Mouse (Mus musculus): ENCODE results near the gene 2310011J03Rik. TPM values are rescaled to one million over a fixed set of nuclear protein-coding genes. Genes with fewer than 3 reads are reported as not detected.
A peak's percentile ranks its signal among the peaks of the same experiment; 100 is the strongest.

The 2310011J03Rik gene
- polyA plus RNA-seq, 1 experiment from 2014 or later, result 27.4 TPM

GRCm38 (mm10) chr10:80322811-80323211 is 2.5 kb upstream of the 2310011J03Rik start:
- Histone ChIP-seq H3K9me3 (ENCODE audit: low read length) (no peaks in the 10 kb centered on the region), H3K27ac (ENCODE audit: low read depth) (peak overlapping the region; percentile 95), H3K27me3 (ENCODE audit: insufficient read depth, low read length) (no peaks in the 10 kb centered on the region), H3K4me3 (ENCODE audit: low read depth, low read length) (peak overlapping the region; percentile 66), H3K4me2 (ENCODE audit: low read depth, low read length) (peak overlapping the region; percentile 100), H3K36me3 (replicated peaks; ENCODE audit: insufficient read depth, low read length) (peaks cover 13% of the 10 kb centered on the region), H3K4me1 (ENCODE audit: insufficient read depth) (peaks cover 33% of the 10 kb centered on the region), H3K9ac (replicated peaks) (peak overlapping the region; percentile 78)
- DNase-seq (peak; percentile 65), ATAC-seq (peak; percentile 24)
- TF ChIP-seq CTCF (IDR thresholded peaks at IDR 0.05; ENCODE audit: low read depth) (peak; percentile 29), EP300 (IDR thresholded peaks at IDR 0.05; ENCODE audit: low read depth) (no peak)
- WGBS (ENCODE audit: insufficient replicate concordance), result 1% methylated on average over 28 of the region's 28 CpGs

- H3K4me3 ChIP-seq (ENCODE audit: low read depth, low read length), result peak overlapping the region; percentile 66; the same call in 1 of the 2 replicates
- DNase-seq (no peak), ATAC-seq (no peak)
- no peaks in the 10 kb centered on the region for H3K9me3 ChIP-seq (ENCODE audit: low read length)
- H3K4me2 ChIP-seq (ENCODE audit: low read depth, low read length), result peak overlapping the region; percentile 100
- no peaks in the 10 kb centered on the region for H3K27me3 ChIP-seq (ENCODE audit: insufficient read depth, low read length)
- 85% methylated on average over 21 of the region's 21 CpGs for WGBS (ENCODE audit: insufficient replicate concordance)
- peak overlapping the region; percentile 95 for H3K27ac ChIP-seq (ENCODE audit: low read depth)
- peak overlapping the region; percentile 78 for H3K9ac ChIP-seq (replicated peaks)
- TF ChIP-seq EP300 (IDR thresholded peaks at IDR 0.05; ENCODE audit: low read depth) (no peak), CTCF (IDR thresholded peaks at IDR 0.05; ENCODE audit: low read depth) (no peak)
- H3K4me1 ChIP-seq (ENCODE audit: insufficient read depth), result peaks cover 41% of the 10 kb centered on the region
- H3K36me3 ChIP-seq (replicated peaks; ENCODE audit: insufficient read depth, low read length), result peaks cover 17% of the 10 kb centered on the region
These were observed 1.6 kb upstream of the 2310011J03Rik start for GRCm38 (mm10) chr10:80321670-80322581.

GRCm38 (mm10) chr10:80321014-80321669 is 805 bp upstream of the 2310011J03Rik start:
- Histone ChIP-seq H3K27me3 (ENCODE audit: insufficient read depth, low read length) (peaks cover 2% of the 10 kb centered on the region), H3K9ac (replicated peaks) (peak overlapping the region; percentile 26), H3K36me3 (replicated peaks; ENCODE audit: insufficient read depth, low read length) (peaks cover 17% of the 10 kb centered on the region), H3K4me3 (ENCODE audit: low read depth, low read length) (no peak overlapping the region), H3K27ac (ENCODE audit: low read depth) (peak overlapping the region; percentile 89; the same call in 1 of the 2 replicates), H3K9me3 (ENCODE audit: low read length) (no peaks in the 10 kb centered on the region), H3K4me1 (ENCODE audit: insufficient read depth) (peaks cover 46% of the 10 kb centered on the region), H3K4me2 (ENCODE audit: low read depth, low read length) (peak overlapping the region; percentile 100; the same call in 1 of the 2 replicates)
- ATAC-seq (no peak), DNase-seq (no peak)
- 56% methylated on average over 6 of the region's 6 CpGs for WGBS (ENCODE audit: insufficient replicate concordance)
- TF ChIP-seq CTCF (IDR thresholded peaks at IDR 0.05; ENCODE audit: low read depth), result no peak
- no peak for TF ChIP-seq EP300 (IDR thresholded peaks at IDR 0.05; ENCODE audit: low read depth)

GRCm38 (mm10) chr10:80317011-80317410 is 3.3 kb downstream of the 2310011J03Rik start:
- H3K4me3 ChIP-seq (ENCODE audit: low read depth, low read length), result no peak overlapping the region
- no peak overlapping the region for H3K9ac ChIP-seq (replicated peaks)
- H3K4me2 ChIP-seq (ENCODE audit: low read depth, low read length), result no peak overlapping the region
- ATAC-seq (no peak), DNase-seq (no peak)
- no peak overlapping the region for H3K27ac ChIP-seq (ENCODE audit: low read depth)
- no peaks in the 10 kb centered on the region for H3K9me3 ChIP-seq (ENCODE audit: low read length)
- peaks cover 35% of the 10 kb centered on the region for H3K4me1 ChIP-seq (ENCODE audit: insufficient read depth)
- peaks cover 17% of the 10 kb centered on the region for H3K36me3 ChIP-seq (replicated peaks; ENCODE audit: insufficient read depth, low read length)
- WGBS (ENCODE audit: insufficient replicate concordance), result 34% methylated on average over 10 of the region's 10 CpGs
- peaks cover 43% of the 10 kb centered on the region for H3K27me3 ChIP-seq (ENCODE audit: insufficient read depth, low read length)
- TF ChIP-seq CTCF (IDR thresholded peaks at IDR 0.05; ENCODE audit: low read depth), result no peak
- no peak for TF ChIP-seq EP300 (IDR thresholded peaks at IDR 0.05; ENCODE audit: low read depth)

- DNase-seq, result no peak
- no peak overlapping the region for H3K4me2 ChIP-seq (ENCODE audit: low read depth, low read length)
- no peak for ATAC-seq
These were observed 4.0 kb downstream of the 2310011J03Rik start for GRCm38 (mm10) chr10:80316359-80316781.

GRCm38 (mm10) chr10:80315315-80315714 is 5.0 kb downstream of the 2310011J03Rik start:
- Histone ChIP-seq H3K9me3 (ENCODE audit: low read length) (no peaks in the 10 kb centered on the region), H3K27ac (ENCODE audit: low read depth) (no peak overlapping the region), H3K4me3 (ENCODE audit: low read depth, low read length) (no peak overlapping the region), H3K4me1 (ENCODE audit: insufficient read depth) (peaks cover 26% of the 10 kb centered on the region), H3K9ac (replicated peaks) (0 out of 2 replicates have a peak overlapping the region, but pooled peaks have one; percentile 11), H3K36me3 (replicated peaks; ENCODE audit: insufficient read depth, low read length) (peaks cover 17% of the 10 kb centered on the region), H3K4me2 (ENCODE audit: low read depth, low read length) (no peak overlapping the region), H3K27me3 (ENCODE audit: insufficient read depth, low read length) (peaks cover 59% of the 10 kb centered on the region)
- TF ChIP-seq CTCF (IDR thresholded peaks at IDR 0.05; ENCODE audit: low read depth) (no peak), EP300 (IDR thresholded peaks at IDR 0.05; ENCODE audit: low read depth) (no peak)
- ATAC-seq (no peak), DNase-seq (no peak)
- WGBS (ENCODE audit: insufficient replicate concordance), result 39% methylated on average over 27 of the region's 27 CpGs

More at GRCm38 (mm10) chr10:80316359-80316781, 4.0 kb downstream of the 2310011J03Rik start:
- no peak for TF ChIP-seq EP300 (IDR thresholded peaks at IDR 0.05; ENCODE audit: low read depth)
- no peak for TF ChIP-seq CTCF (IDR thresholded peaks at IDR 0.05; ENCODE audit: low read depth)
- 26% methylated on average over 11 of the region's 11 CpGs for WGBS (ENCODE audit: insufficient replicate concordance)
- Histone ChIP-seq H3K4me1 (ENCODE audit: insufficient read depth) (peaks cover 34% of the 10 kb centered on the region), H3K9ac (replicated peaks) (peak overlapping the region; percentile 26; the same call in 1 of the 2 replicates), H3K9me3 (ENCODE audit: low read length) (no peaks in the 10 kb centered on the region), H3K36me3 (replicated peaks; ENCODE audit: insufficient read depth, low read length) (peaks cover 17% of the 10 kb centered on the region), H3K27me3 (ENCODE audit: insufficient read depth, low read length) (peaks cover 49% of the 10 kb centered on the region), H3K27ac (ENCODE audit: low read depth) (no peak overlapping the region), H3K4me3 (ENCODE audit: low read depth, low read length) (no peak overlapping the region)
